Mouse (Mus musculus) G1E (cell line): ENCODE data around the gene 5730455P16Rik.

ENCODE experiments used
- CTCF ChIP-seq: IDR thresholded peaks from 2 replicates; pipeline ENCODE4 v1.5.1; 2012; ENCODE audit warnings: low read depth, low read length, inconsistent platforms, mixed read lengths
- GATA1 ChIP-seq: IDR thresholded peaks from 2 replicates; pipeline ENCODE4 v1.6.1; 2012; ENCODE audit warnings: borderline replicate concordance, low read length, inconsistent platforms, mixed read lengths
- TAL1 ChIP-seq: conservative IDR thresholded peaks from 2 replicates; pipeline ENCODE4 v1.6.1; 2012; ENCODE audit warnings: low read depth, low read length, inconsistent platforms, mixed read lengths

DNA sequence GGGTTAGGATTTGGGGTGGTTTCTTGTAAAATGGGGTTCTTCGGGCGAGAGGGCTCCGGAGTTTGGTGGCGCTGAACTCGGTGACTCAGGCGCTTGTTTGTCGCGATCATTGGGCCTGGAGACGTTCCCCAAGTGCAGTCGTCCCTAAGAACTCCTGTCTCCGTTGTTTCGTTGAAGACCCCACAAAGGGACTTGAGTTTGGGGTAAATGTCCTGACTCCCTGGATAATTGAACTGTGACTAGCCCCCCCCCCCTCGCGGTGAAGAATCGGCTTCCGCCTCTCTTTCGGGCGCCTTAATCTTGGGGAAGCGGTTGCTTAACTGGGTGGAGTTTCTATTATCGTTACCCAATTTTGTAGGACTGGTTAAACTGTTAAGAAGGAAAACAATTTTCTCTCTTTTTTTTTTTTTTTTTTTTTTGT is 5.8 kb upstream of the 5730455P16Rik start:
- TF ChIP-seq CTCF (no peak), TAL1 (no peak), GATA1 (no peak)
